Mouse (Mus musculus): ENCODE data around the gene Pnmal2. TPM values are rescaled to one million over a fixed set of nuclear protein-coding genes. Genes with fewer than 3 reads are reported as not detected.

The Pnmal2 gene
- polyA plus RNA-seq, 1 experiment, result 135 TPM

- Histone ChIP-seq H3K27ac (ENCODE audit: insufficient read depth, low read length) (no peak overlapping the region), H3K4me1 (ENCODE audit: control insufficient read depth, insufficient read depth, low read length) (peaks cover 4% of the 10 kb centered on the region), H3K4me3 (replicated peaks; ENCODE audit: insufficient read depth, low read depth, low read length) (no peak overlapping the region), H3K27me3 (ENCODE audit: control insufficient read depth, insufficient read depth, low read length) (no peaks in the 10 kb centered on the region)
- WGBS, result 51% methylated on average over 4 of the region's 4 CpGs
- TF ChIP-seq POLR2A (IDR thresholded peaks at IDR 0.05; ENCODE audit: borderline replicate concordance, insufficient read depth, low read length), result no peak
- TF ChIP-seq CTCF (IDR thresholded peaks at IDR 0.05; ENCODE audit: borderline replicate concordance, insufficient read depth, low read depth, low read length), result peak; percentile 39; the same call in 1 of the 2 replicates
- DNase-seq, result peak in 1 of 2 experiments; percentile 37
Observed at GRCm38 (mm10) chr7:16937312-16937711, 7.2 kb upstream of the Pnmal2 start.

GRCm38 (mm10) chr7:16938117-16938791, 6.2 kb upstream of the Pnmal2 start:
- no peak overlapping the region for H3K27ac ChIP-seq (ENCODE audit: insufficient read depth, low read length)
- peaks cover 4% of the 10 kb centered on the region for H3K4me1 ChIP-seq (ENCODE audit: control insufficient read depth, insufficient read depth, low read length)
- TF ChIP-seq POLR2A (IDR thresholded peaks at IDR 0.05; ENCODE audit: borderline replicate concordance, insufficient read depth, low read length), result no peak
- TF ChIP-seq CTCF (IDR thresholded peaks at IDR 0.05; ENCODE audit: borderline replicate concordance, insufficient read depth, low read depth, low read length), result no peak
- peak; percentile 40 to 63 for DNase-seq
- H3K27me3 ChIP-seq (ENCODE audit: control insufficient read depth, insufficient read depth, low read length), result no peaks in the 10 kb centered on the region
- WGBS, result 44% methylated on average over 17 of the region's 17 CpGs
- no peak overlapping the region for H3K4me3 ChIP-seq (replicated peaks; ENCODE audit: insufficient read depth, low read depth, low read length)

GRCm38 (mm10) chr7:16940292-16940691, 4.2 kb upstream of the Pnmal2 start:
- H3K4me1 ChIP-seq (ENCODE audit: control insufficient read depth, insufficient read depth, low read length), result peaks cover 11% of the 10 kb centered on the region
- 58% methylated on average over 7 of the region's 7 CpGs for WGBS
- TF ChIP-seq CTCF (IDR thresholded peaks at IDR 0.05; ENCODE audit: borderline replicate concordance, insufficient read depth, low read depth, low read length) (no peak), POLR2A (IDR thresholded peaks at IDR 0.05; ENCODE audit: borderline replicate concordance, insufficient read depth, low read length) (no peak)
- no peaks in the 10 kb centered on the region for H3K27me3 ChIP-seq (ENCODE audit: control insufficient read depth, insufficient read depth, low read length)
- DNase-seq, result no peak
- H3K27ac ChIP-seq (ENCODE audit: insufficient read depth, low read length), result no peak overlapping the region
- H3K4me3 ChIP-seq (replicated peaks; ENCODE audit: insufficient read depth, low read depth, low read length), result no peak overlapping the region

GRCm38 (mm10) chr7:16942861-16943260, 1.6 kb upstream of the Pnmal2 start:
- Histone ChIP-seq H3K27me3 (ENCODE audit: control insufficient read depth, insufficient read depth, low read length) (no peaks in the 10 kb centered on the region), H3K4me3 (replicated peaks; ENCODE audit: insufficient read depth, low read depth, low read length) (no peak overlapping the region), H3K27ac (ENCODE audit: insufficient read depth, low read length) (no peak overlapping the region), H3K4me1 (ENCODE audit: control insufficient read depth, insufficient read depth, low read length) (peaks cover 11% of the 10 kb centered on the region)
- TF ChIP-seq POLR2A (IDR thresholded peaks at IDR 0.05; ENCODE audit: borderline replicate concordance, insufficient read depth, low read length), result no peak
- TF ChIP-seq CTCF (IDR thresholded peaks at IDR 0.05; ENCODE audit: borderline replicate concordance, insufficient read depth, low read depth, low read length), result no peak
- WGBS, result 36% methylated on average over 4 of the region's 4 CpGs
- no peak for DNase-seq

GRCm38 (mm10) chr7:16944808-16945315, 380 bp downstream of the Pnmal2 start:
- Histone ChIP-seq H3K27ac (ENCODE audit: insufficient read depth, low read length) (peak overlapping the region; percentile 95), H3K4me3 (replicated peaks; ENCODE audit: insufficient read depth, low read depth, low read length) (peak overlapping the region; percentile 87), H3K4me1 (ENCODE audit: control insufficient read depth, insufficient read depth, low read length) (peaks cover 22% of the 10 kb centered on the region; the same call in 1 of the 2 replicates), H3K27me3 (ENCODE audit: control insufficient read depth, insufficient read depth, low read length) (no peaks in the 10 kb centered on the region)
- peak in 1 of 2 experiments; percentile 57 for DNase-seq
- no peak for TF ChIP-seq POLR2A (IDR thresholded peaks at IDR 0.05; ENCODE audit: borderline replicate concordance, insufficient read depth, low read length)
- TF ChIP-seq CTCF (IDR thresholded peaks at IDR 0.05; ENCODE audit: borderline replicate concordance, insufficient read depth, low read depth, low read length), result no peak
- WGBS, result 1% methylated on average over 22 of the region's 22 CpGs

- 8% methylated on average over 17 of the region's 17 CpGs for WGBS
- DNase-seq, result peak; percentile 64 to 68
- Histone ChIP-seq H3K4me1 (ENCODE audit: control insufficient read depth, insufficient read depth, low read length) (peaks cover 22% of the 10 kb centered on the region; the same call in 1 of the 2 replicates), H3K27me3 (ENCODE audit: control insufficient read depth, insufficient read depth, low read length) (no peaks in the 10 kb centered on the region), H3K27ac (ENCODE audit: insufficient read depth, low read length) (peak overlapping the region; percentile 95), H3K4me3 (replicated peaks; ENCODE audit: insufficient read depth, low read depth, low read length) (peak overlapping the region; percentile 87)
- TF ChIP-seq CTCF (IDR thresholded peaks at IDR 0.05; ENCODE audit: borderline replicate concordance, insufficient read depth, low read depth, low read length), result no peak
- no peak for TF ChIP-seq POLR2A (IDR thresholded peaks at IDR 0.05; ENCODE audit: borderline replicate concordance, insufficient read depth, low read length)
Observed at GRCm38 (mm10) chr7:16945419-16945818, 937 bp downstream of the Pnmal2 start.

GRCm38 (mm10) chr7:16946441-16947348, 2.2 kb downstream of the Pnmal2 start:
- TF ChIP-seq POLR2A (IDR thresholded peaks at IDR 0.05; ENCODE audit: borderline replicate concordance, insufficient read depth, low read length) (no peak; the same call in 1 of the 2 replicates), CTCF (IDR thresholded peaks at IDR 0.05; ENCODE audit: borderline replicate concordance, insufficient read depth, low read depth, low read length) (no peak)
- no peaks in the 10 kb centered on the region for H3K27me3 ChIP-seq (ENCODE audit: control insufficient read depth, insufficient read depth, low read length)
- peak overlapping the region; percentile 87 for H3K4me3 ChIP-seq (replicated peaks; ENCODE audit: insufficient read depth, low read depth, low read length)
- H3K4me1 ChIP-seq (ENCODE audit: control insufficient read depth, insufficient read depth, low read length), result peaks cover 26% of the 10 kb centered on the region; the same call in 1 of the 2 replicates
- 3% methylated on average over 53 of the region's 53 CpGs for WGBS
- DNase-seq, result peak; percentile 80 to 85
- peak overlapping the region; percentile 95 for H3K27ac ChIP-seq (ENCODE audit: insufficient read depth, low read length)
